Mouse (Mus musculus): ENCODE results near the gene Ap3m1.

DNA sequence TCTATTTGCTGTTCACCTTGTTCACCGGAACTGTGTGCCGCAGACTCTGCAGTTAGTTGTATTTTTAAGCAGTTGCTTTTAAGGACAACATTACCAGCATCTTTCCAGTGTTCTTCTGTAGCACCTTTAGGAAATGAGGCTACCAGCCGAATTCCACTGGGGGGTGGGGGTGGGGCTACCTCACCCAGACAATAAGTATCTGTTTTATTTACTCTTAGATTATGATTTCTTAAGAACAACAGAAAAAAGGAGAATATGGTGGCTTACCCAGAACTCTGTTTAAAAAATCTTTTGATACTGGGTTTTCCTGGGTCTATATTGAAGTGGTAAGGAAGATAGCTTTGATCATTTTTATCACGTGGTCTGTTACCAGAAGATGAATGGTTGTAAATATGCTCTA lies 18.0 kb downstream of the Ap3m1 start:
- TF ChIP-seq CTCF (IDR thresholded peaks at IDR 0.05; ENCODE audit: insufficient read depth, low read depth, low read length) = no peak
- TF ChIP-seq POLR2A (IDR thresholded peaks at IDR 0.05; ENCODE audit: insufficient read depth, low read depth, low read length) = no peak

Data from olfactory bulb, adult 2 months (tissue).